Mouse (Mus musculus) stomach, embryonic 15.5 days (tissue): ENCODE measurements around the gene Cldn3. TPM values are rescaled to one million over a fixed set of nuclear protein-coding genes. Genes with fewer than 3 reads are reported as not detected.
"Not testable (repeated sequence)": the region's sequence is repeated elsewhere in the genome, so short reads cannot be mapped to it uniquely, and the experiment has no call there.

Experiments used
- ATAC-seq: fragments of 200-750 bp; cut with Nextera tagmentation; 2 replicates; pipeline ENCODE4 v1.8.0; 2017; ENCODE audit warnings: low read depth, moderate number of reproducible peaks, moderate TSS enrichment; ENCODE audit not compliant: insufficient read depth, low FRiP score
- H3K27ac ChIP-seq: fragments of 300-500 bp; sonication (generic); 2 replicates; pipeline ENCODE4 v1.5.1; 2015; ENCODE audit warnings: mild to moderate bottlenecking, inconsistent platforms
- H3K27me3 ChIP-seq: fragments of 300-500 bp; sonication (generic); replicated peaks from 2 replicates; pipeline ENCODE4 v1.6.1; 2015; ENCODE audit warnings: inconsistent platforms
- H3K36me3 ChIP-seq: fragments of 300-500 bp; sonication (generic); 2 replicates; pipeline ENCODE4 v1.6.1; 2015; ENCODE audit warnings: inconsistent platforms
- H3K4me1 ChIP-seq: fragments of 300-500 bp; sonication (generic); 2 replicates; pipeline ENCODE4 v1.6.1; 2015; ENCODE audit warnings: inconsistent platforms
- H3K4me2 ChIP-seq: fragments of 300-500 bp; sonication (generic); 2 replicates; pipeline ENCODE4 v1.6.1; 2015; ENCODE audit warnings: mild to moderate bottlenecking, inconsistent platforms
- H3K4me3 ChIP-seq: fragments of 300-500 bp; sonication (generic); replicated peaks from 2 replicates; pipeline ENCODE4 v1.5.1; 2015; ENCODE audit warnings: inconsistent platforms
- H3K9ac ChIP-seq: fragments of 300-500 bp; sonication (generic); 2 replicates; pipeline ENCODE4 v1.6.1; 2015; ENCODE audit warnings: inconsistent platforms
- H3K9me3 ChIP-seq: fragments of 300-500 bp; sonication (generic); 2 replicates; pipeline ENCODE4 v1.6.1; 2016; ENCODE audit warnings: inconsistent platforms
- WGBS: fragments of 180-500 bp; shearing (Covaris S2); methylation state at CpG from one replicate; pipeline ENCODE4 v1.1.7; 2015; 5-methylcytosine and 5-hydroxymethylcytosine counted together
- polyA plus RNA-seq: library from polyadenylated mRNA; unstranded; fragments of >200 nt; fragmentation: Nextera tagmentation; extraction: Ambion mirVana; gene quantifications from 2 replicates; pipeline ENCODE4 v1.2.1, GENCODE M21; 2015

Gene Cldn3
- polyA plus RNA-seq, 1 experiment from 2014 or later: 120 TPM

DNA sequence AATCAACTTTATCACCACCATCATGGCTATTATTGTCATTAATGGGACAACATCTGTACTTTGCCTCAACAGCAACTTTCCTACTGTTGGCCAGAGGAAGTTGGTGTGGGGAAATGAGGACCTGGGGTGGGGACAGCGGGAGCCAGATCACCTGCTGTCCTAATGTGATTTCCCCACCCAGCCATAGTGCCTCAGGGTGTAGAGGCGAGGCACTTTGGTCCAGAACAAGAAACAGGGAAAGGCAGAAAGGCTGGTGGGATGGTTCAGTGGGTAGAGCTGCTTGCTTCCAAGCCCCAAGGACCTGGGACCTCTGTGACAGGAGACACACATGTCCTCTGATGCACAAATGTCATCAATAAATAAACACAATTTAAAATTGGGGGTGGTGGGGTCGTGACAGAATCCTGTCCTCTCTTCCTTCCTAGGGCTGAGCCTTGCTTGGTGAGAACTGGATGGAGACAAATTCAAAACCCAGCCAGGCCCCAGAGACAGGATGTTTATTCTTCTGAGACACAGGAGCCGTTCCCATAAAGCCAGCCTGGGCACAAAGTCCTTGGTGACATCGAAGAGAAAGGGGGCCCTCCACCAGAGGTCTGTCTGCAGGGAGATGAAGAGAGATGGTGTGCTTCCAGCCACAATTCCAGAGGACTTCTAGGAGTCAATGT lies 38.5 kb upstream of the Cldn3 start:
- H3K4me2 ChIP-seq: peak overlapping the region; percentile 43
- 38% methylated on average over 5 of the region's 5 CpGs for WGBS
- 0 out of 2 replicates have a peak, but pooled peaks cover 12% of the 10 kb centered on the region for H3K27me3 ChIP-seq
- no peaks in the 10 kb centered on the region for H3K36me3 ChIP-seq
- peak overlapping the region; percentile 85 for H3K27ac ChIP-seq
- H3K4me1 ChIP-seq: peaks cover 17% of the 10 kb centered on the region
- no peak overlapping the region for H3K9ac ChIP-seq
- ATAC-seq: no peak
- H3K9me3 ChIP-seq: no peaks in the 10 kb centered on the region
- no peak overlapping the region for H3K4me3 ChIP-seq

DNA sequence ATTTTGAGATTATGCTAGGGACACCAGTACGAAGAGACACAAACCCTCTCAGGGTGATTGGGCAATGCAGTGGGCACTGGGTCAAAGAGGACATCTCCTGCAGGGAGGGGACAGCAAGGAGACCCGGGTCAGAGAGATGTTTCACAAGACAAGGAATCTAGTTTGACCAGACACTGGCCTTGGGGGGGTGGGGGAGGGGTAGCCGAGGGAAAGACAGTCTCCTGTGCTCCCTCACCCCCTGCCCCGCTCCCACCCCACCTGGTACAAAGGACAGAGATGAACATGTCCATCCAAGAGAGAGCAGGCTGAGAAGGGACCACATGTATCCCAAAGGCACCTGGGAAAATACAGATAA lies 38.0 kb upstream of the Cldn3 start:
- peak overlapping the region; percentile 85; the same call in 1 of the 2 replicates for H3K27ac ChIP-seq
- WGBS: 53% methylated on average over 4 of the region's 4 CpGs
- no peaks in the 10 kb centered on the region for H3K9me3 ChIP-seq
- no peak for ATAC-seq
- H3K27me3 ChIP-seq: 0 out of 2 replicates have a peak, but pooled peaks cover 12% of the 10 kb centered on the region
- no peak overlapping the region for H3K4me3 ChIP-seq
- H3K4me2 ChIP-seq: no peak overlapping the region
- no peaks in the 10 kb centered on the region for H3K36me3 ChIP-seq
- no peak overlapping the region for H3K9ac ChIP-seq
- H3K4me1 ChIP-seq: peaks cover 17% of the 10 kb centered on the region

DNA sequence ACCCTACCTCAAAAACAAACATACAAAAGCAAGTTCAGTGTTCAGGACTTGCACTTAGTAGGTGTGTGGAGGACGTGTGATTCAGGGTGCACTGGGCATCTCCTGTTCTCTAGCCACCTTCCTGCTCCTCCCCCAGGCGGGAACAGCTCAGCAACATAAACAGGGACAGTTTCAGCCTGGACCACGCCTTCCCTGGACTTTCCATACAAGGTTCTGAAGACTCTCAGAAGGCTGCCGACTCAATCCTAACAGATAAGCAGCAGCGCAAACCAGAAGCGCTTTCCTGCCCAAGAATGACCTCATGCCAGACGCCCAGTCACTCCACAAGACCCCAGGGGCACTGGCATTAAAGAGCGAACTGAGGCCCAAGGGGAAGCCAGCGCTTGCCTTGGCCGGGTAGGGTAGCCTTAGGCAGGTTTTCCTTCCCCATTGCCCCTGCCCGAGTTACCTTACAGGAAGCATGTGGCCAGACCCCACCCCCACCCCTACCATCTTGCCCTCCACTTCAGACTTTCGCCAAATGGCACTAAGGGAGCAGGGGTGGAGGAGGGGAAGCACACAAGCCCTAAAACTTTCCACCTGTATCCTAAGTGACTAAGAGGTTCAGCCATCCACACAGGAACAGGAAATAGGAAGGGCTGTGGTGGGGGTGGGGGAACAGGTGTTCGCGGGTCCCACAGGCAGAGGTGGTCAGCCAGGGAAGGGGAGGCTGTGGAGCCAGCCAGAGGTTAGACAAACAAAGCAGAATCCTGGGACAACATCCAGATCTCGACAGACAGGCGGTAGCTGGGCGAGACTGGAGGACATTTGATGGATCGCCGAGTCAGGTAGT lies 34.7 kb upstream of the Cldn3 start:
- H3K27ac ChIP-seq: peak overlapping the region; percentile 81
- WGBS: 6% methylated on average over 19 of the region's 19 CpGs
- H3K27me3 ChIP-seq: 0 out of 2 replicates have a peak, but pooled peaks cover 7% of the 10 kb centered on the region
- peak; percentile 32; the same call in 1 of the 2 replicates for ATAC-seq
- H3K4me2 ChIP-seq: peak overlapping the region; percentile 47
- 0 out of 2 replicates have a peak overlapping the region, but pooled peaks have one; percentile 1 for H3K4me3 ChIP-seq
- H3K4me1 ChIP-seq: peaks cover 17% of the 10 kb centered on the region
- no peaks in the 10 kb centered on the region for H3K9me3 ChIP-seq
- no peak overlapping the region for H3K9ac ChIP-seq
- no peaks in the 10 kb centered on the region for H3K36me3 ChIP-seq

GRCm38 (mm10) chr5:134955491-134955890 lies 30.5 kb upstream of the Cldn3 start:
- no peak overlapping the region for H3K9ac ChIP-seq
- H3K36me3 ChIP-seq: no peaks in the 10 kb centered on the region
- H3K4me3 ChIP-seq: no peak overlapping the region
- no peaks in the 10 kb centered on the region for H3K27me3 ChIP-seq
- H3K9me3 ChIP-seq: no peaks in the 10 kb centered on the region
- ATAC-seq: no peak
- H3K27ac ChIP-seq: no peak overlapping the region
- H3K4me2 ChIP-seq: no peak overlapping the region
- 64% methylated on average over 5 of the region's 5 CpGs for WGBS
- H3K4me1 ChIP-seq: peaks cover 9% of the 10 kb centered on the region

GRCm38 (mm10) chr5:134959114-134959513 lies 26.9 kb upstream of the Cldn3 start:
- no peaks in the 10 kb centered on the region for H3K27me3 ChIP-seq
- H3K27ac ChIP-seq: no peak overlapping the region
- no peak overlapping the region for H3K9ac ChIP-seq
- H3K4me1 ChIP-seq: peaks cover 5% of the 10 kb centered on the region; the same call in 1 of the 2 replicates
- no peaks in the 10 kb centered on the region for H3K9me3 ChIP-seq
- H3K4me2 ChIP-seq: no peak overlapping the region
- peak; percentile 67 for ATAC-seq
- H3K36me3 ChIP-seq: no peaks in the 10 kb centered on the region
- H3K4me3 ChIP-seq: no peak overlapping the region
- WGBS: 62% methylated on average over 7 of the region's 7 CpGs

GRCm38 (mm10) chr5:134960430-134960829 lies 25.6 kb upstream of the Cldn3 start:
- no peak overlapping the region for H3K9ac ChIP-seq
- H3K4me2 ChIP-seq: no peak overlapping the region
- H3K36me3 ChIP-seq: no peaks in the 10 kb centered on the region
- 55% methylated on average over 2 of the region's 2 CpGs for WGBS
- no peak overlapping the region for H3K4me3 ChIP-seq
- H3K9me3 ChIP-seq: no peaks in the 10 kb centered on the region
- no peak for ATAC-seq
- H3K27me3 ChIP-seq: no peaks in the 10 kb centered on the region
- H3K4me1 ChIP-seq: peaks cover 5% of the 10 kb centered on the region; the same call in 1 of the 2 replicates
- no peak overlapping the region for H3K27ac ChIP-seq

GRCm38 (mm10) chr5:134961519-134961918 lies 24.5 kb upstream of the Cldn3 start:
- no peak for ATAC-seq
- Histone ChIP-seq H3K4me3 (no peak overlapping the region), H3K4me2 (no peak overlapping the region), H3K9ac (no peak overlapping the region), H3K27me3 (no peaks in the 10 kb centered on the region), H3K4me1 (peaks cover 14% of the 10 kb centered on the region), H3K27ac (no peak overlapping the region), H3K9me3 (no peaks in the 10 kb centered on the region), H3K36me3 (no peaks in the 10 kb centered on the region)
- 89% methylated on average over 2 of the region's 2 CpGs for WGBS

GRCm38 (mm10) chr5:134963546-134963945 lies 22.5 kb upstream of the Cldn3 start:
- Histone ChIP-seq H3K9me3 (no peaks in the 10 kb centered on the region), H3K36me3 (no peaks in the 10 kb centered on the region), H3K27ac (no peak overlapping the region), H3K27me3 (no peaks in the 10 kb centered on the region), H3K4me3 (no peak overlapping the region), H3K4me2 (no peak overlapping the region), H3K4me1 (peaks cover 26% of the 10 kb centered on the region), H3K9ac (no peak overlapping the region)
- ATAC-seq: no peak
- 32% methylated on average over 5 of the region's 5 CpGs for WGBS

- not testable (repeated sequence) for H3K4me3 ChIP-seq, H3K9me3 ChIP-seq, H3K27me3 ChIP-seq, H3K36me3 ChIP-seq, ATAC-seq, H3K9ac ChIP-seq, H3K4me2 ChIP-seq, H3K27ac ChIP-seq
- H3K4me1 ChIP-seq: peaks cover 26% of the 10 kb centered on the region
Measured at GRCm38 (mm10) chr5:134964655-134965054, 21.4 kb upstream of the Cldn3 start.

GRCm38 (mm10) chr5:134965473-134965851 lies 20.6 kb upstream of the Cldn3 start:
- no peaks in the 10 kb centered on the region for H3K36me3 ChIP-seq
- ATAC-seq: no peak
- H3K4me2 ChIP-seq: peak overlapping the region; percentile 55
- peak overlapping the region; percentile 32 for H3K4me3 ChIP-seq
- peaks cover 26% of the 10 kb centered on the region for H3K4me1 ChIP-seq
- H3K9ac ChIP-seq: no peak overlapping the region
- WGBS: 6% methylated on average over 10 of the region's 10 CpGs
- H3K27me3 ChIP-seq: no peaks in the 10 kb centered on the region
- H3K9me3 ChIP-seq: no peaks in the 10 kb centered on the region
- H3K27ac ChIP-seq: no peak overlapping the region

DNA sequence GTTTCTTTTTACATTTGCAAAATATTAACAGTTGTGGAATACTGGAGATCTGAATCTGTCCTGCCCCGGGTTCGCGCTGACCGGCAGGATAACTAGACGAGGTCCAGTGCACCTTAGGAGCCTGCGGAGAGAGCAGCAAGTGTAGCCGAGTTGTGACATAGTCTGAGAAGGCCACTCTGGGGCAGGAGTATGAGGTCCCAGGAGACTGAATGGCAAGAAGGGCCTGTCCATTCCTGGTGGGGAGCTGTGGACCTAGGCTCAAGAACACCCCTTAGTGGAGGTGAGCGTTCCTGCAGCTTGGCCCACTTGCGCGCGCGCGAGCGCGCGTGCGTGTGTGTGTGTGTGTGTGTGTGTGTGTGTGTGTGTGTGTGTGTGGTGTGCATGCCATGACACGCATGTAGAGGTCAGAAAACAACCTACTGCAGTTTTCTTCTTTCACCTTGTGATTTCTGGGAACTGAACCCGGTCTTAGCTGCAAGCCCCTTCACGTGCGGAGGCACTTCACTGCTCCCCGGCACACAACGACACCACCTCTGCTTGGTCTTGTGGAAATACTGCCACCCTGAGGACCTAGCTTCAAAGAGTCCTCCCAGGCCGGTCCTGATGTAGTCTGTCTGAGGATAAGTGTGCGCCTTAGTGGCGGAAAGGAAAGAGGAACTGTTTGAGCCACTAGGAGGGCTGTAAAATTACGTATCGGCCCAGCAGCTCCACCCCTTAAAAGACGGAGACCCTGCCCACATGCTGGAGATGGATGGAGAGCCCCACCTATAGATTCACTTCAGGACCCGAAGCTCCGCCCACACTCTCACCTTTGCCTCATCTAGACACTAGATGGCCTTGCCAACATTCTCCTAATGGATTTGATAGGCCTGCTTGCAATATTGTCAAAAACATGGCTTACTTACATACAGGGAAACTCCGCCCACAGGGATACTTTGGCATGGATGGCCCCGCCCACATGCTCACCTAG lies 19.9 kb upstream of the Cldn3 start:
- Histone ChIP-seq H3K27ac (peak overlapping the region; percentile 76), H3K9ac (no peak overlapping the region), H3K27me3 (no peaks in the 10 kb centered on the region), H3K4me3 (peak overlapping the region; percentile 32), H3K4me2 (peak overlapping the region; percentile 55), H3K36me3 (no peaks in the 10 kb centered on the region), H3K4me1 (peaks cover 26% of the 10 kb centered on the region), H3K9me3 (no peaks in the 10 kb centered on the region)
- peak; percentile 79 for ATAC-seq
- 6% methylated on average over 33 of the region's 33 CpGs for WGBS
